Mouse (Mus musculus): ENCODE measurements at regions not wholly inside any gene's neighbourhood (a gene's known extent, or its start where the extent isn't known, plus 50 kb on each side); places are given as distances from the start of the nearest gene placed in this dataset.

- H3K9ac ChIP-seq (ENCODE audit: insufficient read depth, low read depth, low read length, poor library complexity, severe bottlenecking), result no peak overlapping the region
- no peaks in the 10 kb centered on the region for H3K4me1 ChIP-seq (ENCODE audit: control insufficient read depth in 2 of 2, insufficient read depth in 2 of 2, low read length in 2 of 2, poor library complexity in 1 of 2)
- H3K9me3 ChIP-seq (ENCODE audit: control insufficient read depth, insufficient read depth, low read depth, low read length), result no peaks in the 10 kb centered on the region
- DNase-seq (ENCODE audit: low read depth, low spot score), result no peak
- in situ Hi-C loops (cut with MboI; ENCODE audit: low sequenced_read_pairs in 2 of 2, unreplicated experiment in 2 of 2), result no loop called here
- no peak overlapping the region for H3K4me3 ChIP-seq (ENCODE audit: insufficient read depth in 1 of 2, low read depth in 1 of 2, low read length in 2 of 2, poor library complexity in 1 of 2, severe bottlenecking in 1 of 2)
- H3K36me3 ChIP-seq (ENCODE audit: control insufficient read depth, insufficient read depth, low read length, poor library complexity, severe bottlenecking), result no peaks in the 10 kb centered on the region
- no peak for TF ChIP-seq HCFC1 (IDR thresholded peaks at IDR 0.05; ENCODE audit: borderline replicate concordance, insufficient read depth, low read length)
- no peak for TF ChIP-seq ZC3H11A (IDR thresholded peaks at IDR 0.05; ENCODE audit: borderline replicate concordance, low read depth, low read length)
- TF ChIP-seq CHD2 (IDR thresholded peaks at IDR 0.05; ENCODE audit: low read depth, low read length), result no peak
- TF ChIP-seq ZNF384 (IDR thresholded peaks at IDR 0.05; ENCODE audit: low read depth, low read length), result no peak
- TF ChIP-seq MAFK (IDR thresholded peaks at IDR 0.05; ENCODE audit: insufficient read depth, low read depth, low read length), result no peak
- no peak overlapping the region for H3K27ac ChIP-seq (ENCODE audit: insufficient read depth, low read depth, low read length, poor library complexity, severe bottlenecking)
Measured at GRCm38 (mm10) chr13:107897184-107897583, 147.1 kb upstream of the Smim15 start.

- Histone ChIP-seq H3K9ac (ENCODE audit: insufficient read depth, low read depth, low read length, poor library complexity, severe bottlenecking) (no peak overlapping the region), H3K4me3 (ENCODE audit: insufficient read depth in 1 of 2, low read depth in 1 of 2, low read length in 2 of 2, poor library complexity in 1 of 2, severe bottlenecking in 1 of 2) (no peak overlapping the region), H3K36me3 (ENCODE audit: control insufficient read depth, insufficient read depth, low read length, poor library complexity, severe bottlenecking) (no peaks in the 10 kb centered on the region), H3K27ac (ENCODE audit: insufficient read depth, low read depth, low read length, poor library complexity, severe bottlenecking) (no peak overlapping the region), H3K4me1 (ENCODE audit: control insufficient read depth in 2 of 2, insufficient read depth in 2 of 2, low read length in 2 of 2, poor library complexity in 1 of 2) (no peaks in the 10 kb centered on the region; a peak in 1 of 4 replicates), H3K9me3 (ENCODE audit: control insufficient read depth, insufficient read depth, low read depth, low read length) (no peaks in the 10 kb centered on the region)
- DNase-seq (ENCODE audit: low read depth, low spot score), result no peak
- in situ Hi-C loops (cut with MboI; ENCODE audit: low sequenced_read_pairs in 2 of 2, unreplicated experiment in 2 of 2), result no loop called here
- no peak for TF ChIP-seq ZNF384 (IDR thresholded peaks at IDR 0.05; ENCODE audit: low read depth, low read length)
- TF ChIP-seq HCFC1 (IDR thresholded peaks at IDR 0.05; ENCODE audit: borderline replicate concordance, insufficient read depth, low read length), result no peak
- no peak for TF ChIP-seq MAFK (IDR thresholded peaks at IDR 0.05; ENCODE audit: insufficient read depth, low read depth, low read length)
- no peak for TF ChIP-seq CHD2 (IDR thresholded peaks at IDR 0.05; ENCODE audit: low read depth, low read length)
- no peak for TF ChIP-seq ZC3H11A (IDR thresholded peaks at IDR 0.05; ENCODE audit: borderline replicate concordance, low read depth, low read length)
Measured at GRCm38 (mm10) chr13:107893581-107894183, 150.6 kb upstream of the Smim15 start.

GRCm38 (mm10) chr13:107893081-107893480, 151.2 kb upstream of the Smim15 start:
- no peaks in the 10 kb centered on the region for H3K36me3 ChIP-seq (ENCODE audit: control insufficient read depth, insufficient read depth, low read length, poor library complexity, severe bottlenecking)
- in situ Hi-C loops (cut with MboI; ENCODE audit: low sequenced_read_pairs in 2 of 2, unreplicated experiment in 2 of 2), result no loop called here
- H3K27ac ChIP-seq (ENCODE audit: insufficient read depth, low read depth, low read length, poor library complexity, severe bottlenecking), result no peak overlapping the region
- no peaks in the 10 kb centered on the region for H3K9me3 ChIP-seq (ENCODE audit: control insufficient read depth, insufficient read depth, low read depth, low read length)
- peaks cover 0 to 2% of the 10 kb centered on the region in 2 experiments; a peak in 1 of 4 replicates for H3K4me1 ChIP-seq (ENCODE audit: control insufficient read depth in 2 of 2, insufficient read depth in 2 of 2, low read length in 2 of 2, poor library complexity in 1 of 2)
- H3K4me3 ChIP-seq (ENCODE audit: insufficient read depth in 1 of 2, low read depth in 1 of 2, low read length in 2 of 2, poor library complexity in 1 of 2, severe bottlenecking in 1 of 2), result no peak overlapping the region
- no peak for DNase-seq (ENCODE audit: low read depth, low spot score)
- TF ChIP-seq ZC3H11A (IDR thresholded peaks at IDR 0.05; ENCODE audit: borderline replicate concordance, low read depth, low read length) (no peak), ZNF384 (IDR thresholded peaks at IDR 0.05; ENCODE audit: low read depth, low read length) (no peak), MAFK (IDR thresholded peaks at IDR 0.05; ENCODE audit: insufficient read depth, low read depth, low read length) (no peak), HCFC1 (IDR thresholded peaks at IDR 0.05; ENCODE audit: borderline replicate concordance, insufficient read depth, low read length) (no peak), CHD2 (IDR thresholded peaks at IDR 0.05; ENCODE audit: low read depth, low read length) (no peak)
- no peak overlapping the region for H3K9ac ChIP-seq (ENCODE audit: insufficient read depth, low read depth, low read length, poor library complexity, severe bottlenecking)

- H3K27ac ChIP-seq (ENCODE audit: insufficient read depth, low read depth, low read length, poor library complexity, severe bottlenecking), result no peak overlapping the region
- H3K9ac ChIP-seq (ENCODE audit: insufficient read depth, low read depth, low read length, poor library complexity, severe bottlenecking), result no peak overlapping the region
- H3K9me3 ChIP-seq (ENCODE audit: control insufficient read depth, insufficient read depth, low read depth, low read length), result no peaks in the 10 kb centered on the region
- in situ Hi-C loops (cut with MboI; ENCODE audit: low sequenced_read_pairs in 2 of 2, unreplicated experiment in 2 of 2), result no loop called here
- peaks cover 0 to 3% of the 10 kb centered on the region in 2 experiments; a peak in 1 of 4 replicates for H3K4me1 ChIP-seq (ENCODE audit: control insufficient read depth in 2 of 2, insufficient read depth in 2 of 2, low read length in 2 of 2, poor library complexity in 1 of 2)
- H3K36me3 ChIP-seq (ENCODE audit: control insufficient read depth, insufficient read depth, low read length, poor library complexity, severe bottlenecking), result no peaks in the 10 kb centered on the region
- peak overlapping the region in 1 of 2 experiments; percentile 73; a peak in 2 of 4 replicates for H3K4me3 ChIP-seq (ENCODE audit: insufficient read depth in 1 of 2, low read depth in 1 of 2, low read length in 2 of 2, poor library complexity in 1 of 2, severe bottlenecking in 1 of 2)
- no peak for DNase-seq (ENCODE audit: low read depth, low spot score)
- no peak for TF ChIP-seq ZC3H11A (IDR thresholded peaks at IDR 0.05; ENCODE audit: borderline replicate concordance, low read depth, low read length)
- no peak for TF ChIP-seq ZNF384 (IDR thresholded peaks at IDR 0.05; ENCODE audit: low read depth, low read length)
Measured at GRCm38 (mm10) chr13:107891946-107892345, 152.3 kb upstream of the Smim15 start.
